Mouse (Mus musculus): ENCODE measurements around the gene Pgd. TPM values are rescaled to one million over a fixed set of nuclear protein-coding genes. Genes with fewer than 3 reads are reported as not detected.
A peak's percentile ranks its signal among the peaks of the same experiment; 100 is the strongest.
"Not testable (repeated sequence)": the region's sequence is repeated elsewhere in the genome, so short reads cannot be mapped to it uniquely, and the experiment has no call there.

Pgd gene
- 124 and 129 TPM in 2 replicates for polyA plus RNA-seq (2015; fragmentation: Nextera tagmentation; extraction: Ambion mirVana)

GRCm38 (mm10) chr4:149166215-149166946, at the start of gene Pgd:
Gene Pgd, minus strand, starts transcription at chr4:149166771.
- Histone ChIP-seq H3K4me1 (peaks cover 15% of the 10 kb centered on the region), H3K27ac (peak within 1 kb of the TSS; percentile 88), H3K4me3 (replicated peaks) (peak within 1 kb of the TSS; percentile 59), H3K9me3 (replicated peaks) (no peaks in the 10 kb centered on the region), H3K36me3 (peaks cover 35% of the 10 kb centered on the region), H3K27me3 (no peaks in the 10 kb centered on the region), H3K9ac (peak within 1 kb of the TSS; percentile 67), H3K4me2 (peak within 1 kb of the TSS; percentile 96)
- under 1% methylated on average over 59 of the region's 59 CpGs for whole genome bisulfite sequencing
- peak; percentile 100 for ATAC-seq (replicated peaks; ENCODE audit: low FRiP score)

- H3K9me3 ChIP-seq (replicated peaks): no peaks in the 10 kb centered on the region
- H3K4me2 ChIP-seq: no peak overlapping the region
- WGBS: 85% methylated on average over 9 of the region's 9 CpGs
- no peak overlapping the region for H3K4me3 ChIP-seq (replicated peaks)
- no peak for ATAC-seq (replicated peaks; ENCODE audit: low FRiP score)
- H3K27ac ChIP-seq: no peak overlapping the region
- H3K27me3 ChIP-seq: no peaks in the 10 kb centered on the region
- no peak overlapping the region for H3K9ac ChIP-seq
- peaks cover 55% of the 10 kb centered on the region for H3K36me3 ChIP-seq
- H3K4me1 ChIP-seq: peaks cover 16% of the 10 kb centered on the region
These were observed 49.4 kb upstream of the Pgd start for GRCm38 (mm10) chr4:149215982-149216381.

- Histone ChIP-seq H3K27ac (no peak overlapping the region), H3K4me1 (peaks cover 13% of the 10 kb centered on the region), H3K4me2 (no peak overlapping the region), H3K27me3 (no peaks in the 10 kb centered on the region), H3K4me3 (replicated peaks) (no peak overlapping the region), H3K9ac (no peak overlapping the region), H3K9me3 (replicated peaks) (no peaks in the 10 kb centered on the region), H3K36me3 (peaks cover 55% of the 10 kb centered on the region)
- 12% methylated on average over 2 of the region's 2 CpGs for WGBS
- ATAC-seq (replicated peaks; ENCODE audit: low FRiP score): no peak
These were observed 48.8 kb upstream of the Pgd start for GRCm38 (mm10) chr4:149215397-149215796.

- not testable (repeated sequence) for H3K27ac ChIP-seq; H3K4me2 ChIP-seq; H3K9ac ChIP-seq; ATAC-seq (replicated peaks; ENCODE audit: low FRiP score); H3K4me3 ChIP-seq (replicated peaks); H3K27me3 ChIP-seq; H3K9me3 ChIP-seq (replicated peaks); H3K4me1 ChIP-seq
- WGBS: 97% methylated on average over 2 of the region's 2 CpGs
- peaks cover 57% of the 10 kb centered on the region for H3K36me3 ChIP-seq
These were observed 47.9 kb upstream of the Pgd start for GRCm38 (mm10) chr4:149214468-149214867.

GRCm38 (mm10) chr4:149213466-149213865, 46.9 kb upstream of the Pgd start:
- H3K9me3 ChIP-seq (replicated peaks): no peaks in the 10 kb centered on the region
- peaks cover 2% of the 10 kb centered on the region; the same call in 1 of the 2 replicates for H3K4me1 ChIP-seq
- WGBS: 91% methylated on average over 9 of the region's 9 CpGs
- no peak overlapping the region for H3K27ac ChIP-seq
- peaks cover 60% of the 10 kb centered on the region for H3K36me3 ChIP-seq
- no peak overlapping the region for H3K9ac ChIP-seq
- H3K27me3 ChIP-seq: no peaks in the 10 kb centered on the region
- H3K4me3 ChIP-seq (replicated peaks): no peak overlapping the region
- H3K4me2 ChIP-seq: no peak overlapping the region
- no peak for ATAC-seq (replicated peaks; ENCODE audit: low FRiP score)

- H3K9me3 ChIP-seq (replicated peaks); H3K27ac ChIP-seq; H3K4me2 ChIP-seq; H3K9ac ChIP-seq; H3K27me3 ChIP-seq; ATAC-seq (replicated peaks; ENCODE audit: low FRiP score); H3K4me3 ChIP-seq (replicated peaks); H3K4me1 ChIP-seq: not testable (repeated sequence)
- 92% methylated on average over 6 of the region's 6 CpGs for WGBS
- H3K36me3 ChIP-seq: peaks cover 73% of the 10 kb centered on the region
These were observed 44.9 kb upstream of the Pgd start for GRCm38 (mm10) chr4:149211441-149211840.

GRCm38 (mm10) chr4:149202467-149202866, 35.9 kb upstream of the Pgd start:
- ATAC-seq (replicated peaks; ENCODE audit: low FRiP score): no peak
- H3K36me3 ChIP-seq: peaks cover 85% of the 10 kb centered on the region
- 77% methylated on average over 3 of the region's 3 CpGs for WGBS

GRCm38 (mm10) chr4:149201110-149201509, 34.5 kb upstream of the Pgd start:
- Histone ChIP-seq H3K27me3 (no peaks in the 10 kb centered on the region), H3K4me1 (no peaks in the 10 kb centered on the region), H3K9ac (no peak overlapping the region), H3K9me3 (replicated peaks) (no peaks in the 10 kb centered on the region), H3K36me3 (peaks cover 81% of the 10 kb centered on the region), H3K4me2 (no peak overlapping the region), H3K27ac (no peak overlapping the region), H3K4me3 (replicated peaks) (no peak overlapping the region)
- no peak for ATAC-seq (replicated peaks; ENCODE audit: low FRiP score)
- 93% methylated on average over 4 of the region's 4 CpGs for WGBS

More at GRCm38 (mm10) chr4:149202467-149202866, 35.9 kb upstream of the Pgd start:
- H3K27ac ChIP-seq: no peak overlapping the region
- no peak overlapping the region for H3K9ac ChIP-seq
- no peaks in the 10 kb centered on the region for H3K4me1 ChIP-seq
- no peak overlapping the region for H3K4me3 ChIP-seq (replicated peaks)
- no peak overlapping the region for H3K4me2 ChIP-seq
- H3K9me3 ChIP-seq (replicated peaks): no peaks in the 10 kb centered on the region
- H3K27me3 ChIP-seq: no peaks in the 10 kb centered on the region

- Histone ChIP-seq H3K9me3 (replicated peaks) (no peaks in the 10 kb centered on the region), H3K36me3 (peaks cover 59% of the 10 kb centered on the region), H3K4me3 (replicated peaks) (no peak overlapping the region), H3K4me2 (no peak overlapping the region), H3K27ac (no peak overlapping the region), H3K27me3 (no peaks in the 10 kb centered on the region), H3K4me1 (no peaks in the 10 kb centered on the region), H3K9ac (no peak overlapping the region)
- ATAC-seq (replicated peaks; ENCODE audit: low FRiP score): no peak
- WGBS: 83% methylated on average over 1 of the region's 1 CpGs
These were observed 30.6 kb upstream of the Pgd start for GRCm38 (mm10) chr4:149197180-149197579.

GRCm38 (mm10) chr4:149191103-149191502, 24.5 kb upstream of the Pgd start:
- H3K4me1 ChIP-seq: no peaks in the 10 kb centered on the region
- no peaks in the 10 kb centered on the region for H3K9me3 ChIP-seq (replicated peaks)
- ATAC-seq (replicated peaks; ENCODE audit: low FRiP score): no peak
- 90% methylated on average over 7 of the region's 7 CpGs for WGBS
- H3K4me3 ChIP-seq (replicated peaks): no peak overlapping the region
- H3K36me3 ChIP-seq: peaks cover 66% of the 10 kb centered on the region
- H3K27ac ChIP-seq: no peak overlapping the region
- H3K9ac ChIP-seq: no peak overlapping the region
- H3K4me2 ChIP-seq: no peak overlapping the region
- no peaks in the 10 kb centered on the region for H3K27me3 ChIP-seq

GRCm38 (mm10) chr4:149188563-149188962, 22.0 kb upstream of the Pgd start:
- H3K9ac ChIP-seq: no peak overlapping the region
- H3K9me3 ChIP-seq (replicated peaks): no peaks in the 10 kb centered on the region
- no peak overlapping the region for H3K27ac ChIP-seq
- ATAC-seq (replicated peaks; ENCODE audit: low FRiP score): no peak
- peaks cover 81% of the 10 kb centered on the region for H3K36me3 ChIP-seq
- no peak overlapping the region for H3K4me3 ChIP-seq (replicated peaks)
- H3K27me3 ChIP-seq: no peaks in the 10 kb centered on the region
- no peaks in the 10 kb centered on the region for H3K4me1 ChIP-seq
- WGBS: 88% methylated on average over 2 of the region's 2 CpGs
- H3K4me2 ChIP-seq: no peak overlapping the region

GRCm38 (mm10) chr4:149182755-149183154, 16.2 kb upstream of the Pgd start:
- Histone ChIP-seq H3K27me3 (no peaks in the 10 kb centered on the region), H3K4me2 (no peak overlapping the region), H3K9me3 (replicated peaks) (no peaks in the 10 kb centered on the region), H3K4me1 (0 out of 2 replicates have a peak, but pooled peaks cover 4% of the 10 kb centered on the region), H3K9ac (no peak overlapping the region), H3K4me3 (replicated peaks) (no peak overlapping the region), H3K27ac (no peak overlapping the region), H3K36me3 (peaks cover 80% of the 10 kb centered on the region)
- 63% methylated on average over 4 of the region's 4 CpGs for WGBS
- no peak for ATAC-seq (replicated peaks; ENCODE audit: low FRiP score)

- ATAC-seq (replicated peaks; ENCODE audit: low FRiP score): no peak
- Histone ChIP-seq H3K9ac (no peak overlapping the region), H3K36me3 (peaks cover 75% of the 10 kb centered on the region), H3K4me1 (0 out of 2 replicates have a peak, but pooled peaks cover 4% of the 10 kb centered on the region), H3K4me3 (replicated peaks) (no peak overlapping the region), H3K27me3 (no peaks in the 10 kb centered on the region), H3K4me2 (no peak overlapping the region), H3K9me3 (replicated peaks) (no peaks in the 10 kb centered on the region), H3K27ac (no peak overlapping the region)
- 82% methylated on average over 7 of the region's 7 CpGs for WGBS
These were observed 15.6 kb upstream of the Pgd start for GRCm38 (mm10) chr4:149182192-149182591.

Data from kidney, embryonic 15.5 days (tissue).